Mouse (Mus musculus) embryo, embryonic 10.5 days (tissue): ENCODE results near the gene Slc52a3.
A peak's percentile ranks its signal among the peaks of the same experiment; 100 is the strongest.

ENCODE experiments used
- DNase-seq: peaks from one replicate; pipeline ENCODE4 v3.0.0-alpha.2; 2015; ENCODE audit warnings: low spot score

Slc52a3 gene

GRCm38 (mm10) chr2:152048003-152048980 is 52.0 kb downstream of the Slc52a3 start:
- DNase-seq: peak; percentile 59

- peak; percentile 60 for DNase-seq
Observed at GRCm38 (mm10) chr2:152048981-152049441, 52.7 kb downstream of the Slc52a3 start.

GRCm38 (mm10) chr2:152049611-152050270 is 53.4 kb downstream of the Slc52a3 start:
- DNase-seq: peak; percentile 21

GRCm38 (mm10) chr2:152050316-152050715 is 54.0 kb downstream of the Slc52a3 start:
- DNase-seq: peak; percentile 52

GRCm38 (mm10) chr2:152051985-152052384 is 55.7 kb downstream of the Slc52a3 start:
- no peak for DNase-seq

- DNase-seq: no peak
Observed at GRCm38 (mm10) chr2:152055406-152055805, 59.1 kb downstream of the Slc52a3 start.

- DNase-seq: no peak
Observed at GRCm38 (mm10) chr2:152056368-152057251, 60.3 kb downstream of the Slc52a3 start.

- no peak for DNase-seq
Observed at GRCm38 (mm10) chr2:152057252-152057563, 60.9 kb downstream of the Slc52a3 start.
